Mouse (Mus musculus) lung, postnatal 0 days (tissue): ENCODE data around the gene Gm6020. TPM values are rescaled to one million over a fixed set of nuclear protein-coding genes. Genes with fewer than 3 reads are reported as not detected.
A peak's percentile ranks its signal among the peaks of the same experiment; 100 is the strongest.
"Not testable (repeated sequence)": the region's sequence is repeated elsewhere in the genome, so short reads cannot be mapped to it uniquely, and the experiment has no call there.

Experiments
- ATAC-seq: fragments of 200-750 bp; cut with Nextera tagmentation; 2 replicates; pipeline ENCODE4 v1.8.0; 2017; ENCODE audit warnings: moderate library complexity
- DNase-seq: peaks from one replicate; pipeline ENCODE4 v3.0.0-alpha.2; 2016; ENCODE audit warnings: low spot score
- H3K27ac ChIP-seq: fragments of 300-500 bp; sonication (generic); 2 replicates; pipeline ENCODE4 v1.5.1; 2014; ENCODE audit warnings: antibody characterized with exemption, mild to moderate bottlenecking, low read length, mixed read lengths
- H3K27me3 ChIP-seq: fragments of 300-500 bp; sonication (generic); replicated peaks from 2 replicates; pipeline ENCODE4 v1.6.1; 2014; ENCODE audit warnings: low read length, mixed read lengths; ENCODE audit not compliant: insufficient read depth
- H3K36me3 ChIP-seq: fragments of 300-500 bp; sonication (generic); 2 replicates; pipeline ENCODE4 v1.6.1; 2014; ENCODE audit warnings: low read length, mixed read lengths; ENCODE audit not compliant: insufficient read depth
- H3K4me1 ChIP-seq: fragments of 300-500 bp; sonication (generic); 2 replicates; pipeline ENCODE4 v1.6.1; 2014; ENCODE audit warnings: antibody characterized with exemption, low read depth, low read length, mixed read lengths; ENCODE audit not compliant: insufficient read depth
- H3K4me2 ChIP-seq: fragments of 300-500 bp; sonication (generic); replicated peaks from 2 replicates; pipeline ENCODE4 v1.6.1; 2014; ENCODE audit warnings: low read depth, mild to moderate bottlenecking, low read length, moderate library complexity, mixed read lengths
- H3K4me3 ChIP-seq: fragments of 300-500 bp; sonication (generic); 2 replicates; pipeline ENCODE4 v1.5.1; 2014; ENCODE audit warnings: low read depth, low read length
- H3K9ac ChIP-seq: fragments of 300-500 bp; sonication (generic); replicated peaks from 2 replicates; pipeline ENCODE4 v1.6.1; 2014; ENCODE audit warnings: low read depth, mild to moderate bottlenecking
- H3K9me3 ChIP-seq: fragments of 300-500 bp; sonication (generic); 2 replicates; pipeline ENCODE4 v1.6.1; 2016; ENCODE audit warnings: low read length, mixed read lengths
- CTCF ChIP-seq: IDR thresholded peaks from 2 replicates; pipeline ENCODE4 v1.5.1; 2016; ENCODE audit warnings: antibody characterized with exemption, mild to moderate bottlenecking
- EP300 ChIP-seq: IDR thresholded peaks from 2 replicates; pipeline ENCODE4 v1.6.1; 2016; ENCODE audit warnings: antibody characterized with exemption, mild to moderate bottlenecking, control low read depth
- WGBS: fragments of 180-500 bp; shearing (Covaris S2); extraction: QIAGEN DNeasy Blood & Tissue Kit; methylation state at CpG from one replicate; pipeline ENCODE4 v1.1.7; 2014; 5-methylcytosine and 5-hydroxymethylcytosine counted together
- polyA plus RNA-seq: library from polyadenylated mRNA; unstranded; fragments of >200 nt; fragmentation: Nextera tagmentation; extraction: Ambion mirVana; gene quantifications from 2 replicates; pipeline ENCODE4 v1.2.1, GENCODE M21; 2015

The Gm6020 gene
- not detected in 2 replicates for polyA plus RNA-seq

DNA sequence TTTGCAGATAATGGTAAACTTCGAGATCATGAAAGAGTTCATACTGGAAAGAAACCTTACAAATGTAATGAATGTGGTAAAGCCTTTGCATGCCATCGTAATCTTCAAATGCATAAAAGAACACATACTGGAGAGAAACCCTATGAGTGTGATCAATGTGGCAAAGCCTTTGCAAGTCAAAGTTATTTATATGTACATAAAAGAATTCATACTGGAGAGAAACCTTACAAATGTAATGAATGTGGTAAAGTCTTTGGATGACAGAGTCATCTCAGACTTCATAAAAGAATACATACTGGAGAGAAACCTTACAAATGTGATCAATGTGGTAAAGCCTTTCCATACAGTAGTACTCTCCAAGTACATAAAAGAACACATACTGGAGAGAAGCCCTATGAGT, at the start of gene Gm6020:
Gene Gm6020, plus strand, starts transcription at position 301 of the 400 bp plus-strand sequence.
- H3K4me2 ChIP-seq, H3K4me1 ChIP-seq, H3K27ac ChIP-seq, H3K4me3 ChIP-seq, DNase-seq, H3K27me3 ChIP-seq, ATAC-seq, H3K9me3 ChIP-seq, H3K9ac ChIP-seq, H3K36me3 ChIP-seq: not testable (repeated sequence)
- 82% methylated on average over 2 of the region's 2 CpGs for WGBS

DNA sequence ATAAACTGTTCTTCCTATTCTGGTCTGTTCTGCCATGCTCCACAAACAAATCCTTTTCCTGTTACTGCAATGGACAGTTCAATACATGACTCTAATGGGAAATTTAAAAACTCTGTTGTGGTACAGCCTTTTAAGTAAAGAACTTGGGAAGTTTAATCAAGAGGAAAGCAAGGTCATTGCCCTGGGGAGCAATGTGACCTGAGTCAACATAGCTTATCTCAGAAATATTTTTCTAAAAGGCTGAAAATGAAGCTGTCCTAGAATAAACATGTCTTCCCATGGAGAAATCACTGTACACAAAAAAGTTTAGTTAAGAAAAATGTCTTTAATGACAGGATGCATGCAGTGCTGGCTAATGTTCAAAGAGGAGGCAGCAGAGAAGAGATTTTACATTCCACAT, 45.0 kb upstream of the Gm6020 start:
- no peak overlapping the region for H3K9ac ChIP-seq
- no peak overlapping the region for H3K27ac ChIP-seq
- H3K9me3 ChIP-seq: no peaks in the 10 kb centered on the region
- no peak for TF ChIP-seq CTCF
- TF ChIP-seq EP300: no peak
- no peak overlapping the region for H3K4me2 ChIP-seq
- H3K27me3 ChIP-seq: no peaks in the 10 kb centered on the region
- peaks cover 6% of the 10 kb centered on the region; the same call in 1 of the 2 replicates for H3K4me1 ChIP-seq
- no peak for ATAC-seq
- H3K4me3 ChIP-seq: no peak overlapping the region
- no peaks in the 10 kb centered on the region for H3K36me3 ChIP-seq
- no peak for DNase-seq

DNA sequence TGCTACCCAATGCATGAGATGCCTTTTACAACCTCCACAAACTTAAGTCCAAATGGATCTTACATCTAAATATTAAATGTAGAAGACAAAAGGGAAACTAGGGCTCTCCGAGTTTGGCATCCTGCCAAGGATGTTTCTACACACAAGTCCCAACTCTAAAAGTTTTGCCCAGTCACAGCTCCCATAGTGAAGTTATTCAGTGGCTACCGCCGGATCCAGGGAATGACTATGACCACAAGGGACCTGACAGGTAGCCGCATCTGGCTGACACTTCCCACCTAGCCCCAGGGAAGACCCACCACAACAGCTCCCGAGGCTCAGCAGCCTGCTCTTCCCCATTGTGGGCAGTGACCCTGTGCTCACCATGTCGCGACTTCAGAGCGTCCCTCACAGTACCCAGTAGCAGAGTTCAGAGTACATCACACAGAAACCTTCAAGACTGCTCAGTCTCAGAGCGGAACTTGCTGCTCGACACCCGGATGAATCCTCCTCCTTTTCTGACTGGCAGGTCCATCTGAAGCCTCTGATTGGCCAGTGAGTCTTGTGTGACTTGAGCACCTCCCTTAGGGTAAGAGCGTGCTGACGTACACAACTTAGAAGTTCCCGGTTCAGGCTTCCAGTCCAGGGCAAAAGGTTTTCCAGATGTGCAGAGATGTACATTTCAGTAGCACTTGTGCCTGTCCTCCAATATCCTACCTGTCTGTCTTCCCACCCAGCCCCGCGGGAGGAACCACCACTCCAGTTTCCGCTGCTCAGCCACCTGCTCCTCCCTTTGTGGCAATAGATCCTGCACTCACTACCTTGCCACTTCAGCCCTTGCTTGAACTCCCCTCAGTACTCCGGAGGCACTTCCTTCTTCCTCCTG, 43.1 kb upstream of the Gm6020 start, which contains the start of gene Zfp950:
Gene Zfp950, minus strand, starts transcription at position 499 of the 865 bp plus-strand sequence.
- Histone ChIP-seq H3K36me3 (no peaks in the 10 kb centered on the region), H3K9me3 (no peaks in the 10 kb centered on the region), H3K4me3 (peak within 1 kb of the TSS; percentile 68), H3K27me3 (no peaks in the 10 kb centered on the region), H3K9ac (peak within 1 kb of the TSS; percentile 68), H3K27ac (peak within 1 kb of the TSS; percentile 55), H3K4me1 (peaks cover 6% of the 10 kb centered on the region; the same call in 1 of the 2 replicates), H3K4me2 (peak within 1 kb of the TSS; percentile 75)
- no peak for TF ChIP-seq CTCF
- TF ChIP-seq EP300: no peak
- DNase-seq: peak; percentile 97
- under 1% methylated on average over 18 of the region's 18 CpGs for WGBS
- peak; percentile 100 for ATAC-seq

DNA sequence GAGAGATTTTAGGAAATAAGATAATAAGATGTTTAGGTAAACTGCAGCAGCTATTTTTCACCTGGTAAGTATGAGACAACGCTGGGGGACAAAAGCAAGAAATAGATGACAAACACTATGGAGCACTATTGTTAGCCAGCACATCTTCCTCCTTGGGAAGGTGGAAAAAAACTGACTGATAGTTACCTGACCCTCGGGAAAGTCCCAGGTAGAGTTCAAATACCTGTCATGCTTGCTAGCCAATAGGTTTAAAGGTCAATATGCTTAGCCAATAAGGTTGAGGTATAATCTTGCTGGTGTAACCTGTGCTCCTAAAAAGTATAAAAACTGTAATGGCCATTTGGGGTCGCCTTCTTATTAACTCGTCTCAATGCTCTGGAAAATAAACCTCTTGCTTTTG, 42.4 kb upstream of the Gm6020 start:
- H3K27ac ChIP-seq: no peak overlapping the region
- DNase-seq (no peak), ATAC-seq (no peak)
- no peaks in the 10 kb centered on the region for H3K27me3 ChIP-seq
- no peaks in the 10 kb centered on the region for H3K36me3 ChIP-seq
- WGBS: 18% methylated on average over 4 of the region's 4 CpGs
- TF ChIP-seq EP300 (no peak), CTCF (no peak)
- H3K4me1 ChIP-seq: peaks cover 6% of the 10 kb centered on the region; the same call in 1 of the 2 replicates
- H3K9ac ChIP-seq: peak overlapping the region; percentile 20; the same call in 1 of the 2 replicates
- H3K9me3 ChIP-seq: no peaks in the 10 kb centered on the region
- H3K4me3 ChIP-seq: peak overlapping the region; percentile 68
- peak overlapping the region; percentile 75; the same call in 1 of the 2 replicates for H3K4me2 ChIP-seq

DNA sequence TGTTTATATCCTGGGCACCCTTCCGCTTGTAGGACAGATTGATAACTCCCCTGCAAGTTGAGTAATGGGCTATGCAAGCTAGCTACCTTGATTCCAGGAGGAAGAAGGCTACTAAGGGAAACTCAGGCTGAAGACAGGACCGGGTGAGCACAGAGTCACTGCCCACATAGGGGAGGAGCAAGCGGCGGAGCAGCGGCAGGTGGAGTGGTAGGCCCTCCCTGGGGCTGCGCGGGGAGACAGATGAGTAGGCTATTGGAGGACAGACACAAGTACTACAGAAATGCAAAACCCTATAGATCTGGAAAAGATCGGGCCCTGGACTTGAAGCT, 32.4 kb upstream of the Gm6020 start:
- DNase-seq (peak; percentile 57), ATAC-seq (peak; percentile 89)
- no peaks in the 10 kb centered on the region for H3K27me3 ChIP-seq
- no peak overlapping the region for H3K27ac ChIP-seq
- no peak for TF ChIP-seq CTCF
- TF ChIP-seq EP300: no peak
- no peaks in the 10 kb centered on the region for H3K36me3 ChIP-seq
- no peak overlapping the region for H3K9ac ChIP-seq
- 4% methylated on average over 8 of the region's 8 CpGs for WGBS
- peak overlapping the region; percentile 70 for H3K4me2 ChIP-seq
- H3K4me1 ChIP-seq: no peaks in the 10 kb centered on the region; the same call in 1 of the 2 replicates
- no peaks in the 10 kb centered on the region for H3K9me3 ChIP-seq
- H3K4me3 ChIP-seq: peak overlapping the region; percentile 45

DNA sequence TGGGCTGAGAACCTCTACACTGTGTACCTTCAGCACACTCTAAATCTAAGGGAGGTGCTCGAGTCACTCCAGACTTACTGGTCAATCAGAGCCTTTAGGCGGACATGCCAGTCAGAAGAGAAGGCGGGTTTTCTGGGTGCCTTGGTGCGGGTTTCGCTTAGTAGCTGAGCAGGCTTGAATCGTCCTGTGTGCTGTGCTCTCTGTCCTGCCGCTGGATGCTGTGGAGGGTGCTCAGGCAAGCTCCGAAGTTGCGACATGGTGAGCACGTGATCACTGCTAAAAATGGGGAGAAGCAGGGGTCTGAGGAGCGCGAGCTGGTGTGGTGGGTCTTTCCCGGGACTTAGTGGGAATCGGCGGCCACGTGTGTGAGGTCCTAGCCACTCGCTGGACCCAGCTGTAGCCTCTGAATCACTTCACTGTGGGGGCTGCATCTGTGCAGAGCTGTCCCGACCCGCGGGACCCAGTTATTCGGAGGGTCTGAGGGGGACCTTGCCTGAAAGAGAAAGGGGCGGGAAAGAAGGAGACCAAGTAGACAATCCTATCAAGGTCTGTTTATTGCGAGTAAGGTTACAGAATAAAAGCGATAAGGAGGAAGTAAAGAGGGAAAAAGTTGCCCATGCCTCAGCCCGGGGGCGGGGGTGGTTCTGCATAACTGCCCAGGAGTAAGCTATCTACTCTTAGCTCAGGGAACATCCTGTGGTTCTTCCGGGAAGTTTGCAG, 31.8 kb upstream of the Gm6020 start:
- Histone ChIP-seq H3K27me3 (no peaks in the 10 kb centered on the region), H3K4me2 (peak overlapping the region; percentile 70), H3K4me3 (peak overlapping the region; percentile 45), H3K27ac (no peak overlapping the region), H3K9me3 (no peaks in the 10 kb centered on the region), H3K4me1 (no peaks in the 10 kb centered on the region; the same call in 1 of the 2 replicates), H3K36me3 (no peaks in the 10 kb centered on the region), H3K9ac (peak overlapping the region; percentile 8; the same call in 1 of the 2 replicates)
- TF ChIP-seq EP300 (no peak), CTCF (no peak)
- DNase-seq (peak; percentile 68), ATAC-seq (peak; percentile 91)
- WGBS: 2% methylated on average over 27 of the region's 27 CpGs
